Mouse (Mus musculus): ENCODE measurements at regions not wholly inside any gene's neighbourhood (a gene's known extent, or its start where the extent isn't known, plus 50 kb on each side); places are given as distances from the start of the nearest gene placed in this dataset.

- DNase-seq (ENCODE audit: low read depth, low spot score), result no peak
Measured at GRCm38 (mm10) chr5:11983452-11983851, 65.6 kb downstream of the 4933402N22Rik start.

DNA sequence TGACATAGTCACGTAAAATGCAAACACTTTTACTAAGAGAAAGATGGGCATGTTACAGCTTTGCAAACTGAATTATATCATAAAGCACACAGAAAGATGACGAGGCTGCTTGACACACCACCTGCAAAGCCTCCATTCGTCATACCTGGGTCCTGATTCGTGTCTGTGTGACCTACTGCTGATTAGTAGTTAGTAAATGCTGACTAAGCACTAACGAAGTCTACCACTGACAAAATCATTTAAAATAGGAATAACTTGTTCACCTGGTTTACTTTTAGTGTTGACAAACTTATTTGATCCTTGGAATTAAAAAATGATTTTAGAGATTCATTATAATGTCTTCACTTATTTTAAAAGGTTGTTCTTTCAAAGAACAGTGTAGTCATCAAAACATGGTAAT lies 71.3 kb downstream of the 4933402N22Rik start:
- DNase-seq (ENCODE audit: low read depth, low spot score), result no peak

DNA sequence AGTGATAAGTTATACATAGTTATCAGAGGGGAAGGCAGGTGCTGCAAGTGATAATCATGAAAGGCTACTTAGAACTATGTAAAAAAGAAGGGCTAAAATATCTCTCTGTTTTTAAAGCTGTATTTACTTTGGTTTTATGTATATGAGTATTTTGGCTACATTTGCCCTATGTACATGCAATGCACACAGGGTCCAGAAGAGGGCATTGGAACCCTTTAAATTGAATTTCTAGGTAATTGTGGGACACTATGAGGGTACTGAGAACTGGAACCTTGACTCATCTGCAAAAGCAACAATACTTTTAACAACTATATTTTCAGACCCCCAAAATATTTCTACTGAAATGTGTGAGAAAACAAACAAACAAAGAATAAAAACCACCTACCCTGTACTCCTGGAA lies 82.9 kb downstream of the 4933402N22Rik start:
- no peak for DNase-seq (ENCODE audit: low read depth, low spot score)

DNA sequence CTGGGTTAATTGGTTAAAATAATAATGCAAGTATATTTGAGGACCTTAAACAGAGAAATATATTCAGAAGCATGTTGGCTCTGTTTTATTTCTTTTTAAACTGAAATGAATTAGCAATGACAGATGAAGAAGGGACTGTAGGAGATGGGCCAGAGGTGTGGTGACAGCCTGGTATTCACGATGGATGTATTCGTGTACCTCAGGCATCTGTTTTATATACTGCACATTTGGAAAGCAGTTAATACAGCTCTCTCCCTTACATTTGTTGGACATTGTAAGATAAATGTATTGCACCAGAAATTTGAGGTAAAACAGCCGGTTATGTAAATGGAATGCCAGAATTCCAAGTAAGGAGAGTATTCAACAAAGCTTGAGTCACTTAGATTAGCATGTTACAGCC lies 88.6 kb downstream of the 4933402N22Rik start:
- DNase-seq (ENCODE audit: low read depth, low spot score), result no peak

- DNase-seq (ENCODE audit: low read depth, low spot score), result no peak
Measured at GRCm38 (mm10) chr5:12016332-12016731, 98.5 kb downstream of the 4933402N22Rik start.

DNA sequence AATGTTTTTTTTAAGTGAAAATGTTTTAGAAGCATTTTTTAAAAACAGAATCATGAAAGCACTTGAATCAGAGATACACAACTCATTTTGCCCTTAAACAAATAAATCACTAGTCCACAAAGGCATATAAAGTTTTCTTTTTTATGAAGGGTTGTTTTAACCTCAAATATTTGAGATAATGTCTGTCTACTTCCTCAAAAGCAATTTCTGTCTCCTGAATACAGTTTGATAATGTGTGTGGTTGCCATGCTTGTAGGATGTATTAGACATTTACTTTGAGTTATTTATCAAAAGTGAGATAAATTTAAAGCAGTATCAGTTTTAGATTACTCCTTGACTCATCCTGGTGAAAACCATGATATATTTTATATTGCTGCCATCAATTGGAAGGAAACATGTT lies 102.6 kb downstream of the 4933402N22Rik start:
- no peak for DNase-seq (ENCODE audit: low read depth, low spot score)

- DNase-seq (ENCODE audit: low read depth, low spot score), result no peak
Measured at GRCm38 (mm10) chr5:12024705-12025383, 107.0 kb downstream of the 4933402N22Rik start.

DNA sequence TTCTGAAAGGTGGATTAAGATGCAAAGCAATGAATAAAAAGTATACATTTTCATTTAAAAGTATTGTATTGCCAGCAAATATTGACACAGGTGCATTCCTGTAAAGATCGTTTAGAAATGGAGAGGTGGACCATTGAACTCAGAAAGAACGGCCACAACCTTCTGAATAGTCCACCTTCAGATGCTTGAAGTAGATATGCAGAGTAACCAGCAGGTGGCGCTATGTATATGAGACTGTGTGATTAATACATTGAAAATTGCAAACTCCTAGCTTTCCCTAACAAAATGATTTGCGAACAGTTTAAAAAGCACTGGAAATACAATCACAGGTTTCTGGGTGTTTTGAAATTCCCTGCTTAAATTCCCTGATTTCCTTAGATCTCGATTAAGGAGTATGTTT lies 112.2 kb downstream of the 4933402N22Rik start:
- DNase-seq (ENCODE audit: low read depth, low spot score), result peak; percentile 43

DNA sequence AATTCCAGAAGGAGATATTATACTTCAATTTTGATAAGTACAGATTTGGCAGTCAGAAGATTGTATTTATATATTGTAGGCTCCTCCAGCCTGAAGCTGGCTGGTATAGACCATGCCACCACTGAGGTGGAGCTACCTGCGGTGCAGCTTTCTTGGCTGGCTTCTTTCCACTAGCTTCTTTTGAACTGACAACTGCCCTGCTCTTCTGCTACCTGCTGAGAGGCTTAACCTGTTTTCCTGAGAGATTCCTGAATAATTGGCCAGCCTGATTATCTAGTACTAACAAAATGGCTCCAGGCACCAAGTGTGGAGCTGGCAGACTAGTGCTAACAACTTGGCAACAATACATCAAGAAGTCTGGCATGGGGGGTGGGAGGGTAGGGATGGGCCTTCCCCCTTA lies 132.0 kb downstream of the 4933402N22Rik start:
- no peak for DNase-seq (ENCODE audit: low read depth, low spot score)

GRCm38 (mm10) chr5:12080191-12080590 lies 162.3 kb downstream of the 4933402N22Rik start:
- DNase-seq (ENCODE audit: low read depth, low spot score), result no peak

- no peak for DNase-seq (ENCODE audit: low read depth, low spot score)
Measured at GRCm38 (mm10) chr5:12093680-12094079, 175.8 kb downstream of the 4933402N22Rik start.

GRCm38 (mm10) chr5:12116587-12117354 lies 198.9 kb downstream of the 4933402N22Rik start:
- no peak for DNase-seq (ENCODE audit: low read depth, low spot score)

DNA sequence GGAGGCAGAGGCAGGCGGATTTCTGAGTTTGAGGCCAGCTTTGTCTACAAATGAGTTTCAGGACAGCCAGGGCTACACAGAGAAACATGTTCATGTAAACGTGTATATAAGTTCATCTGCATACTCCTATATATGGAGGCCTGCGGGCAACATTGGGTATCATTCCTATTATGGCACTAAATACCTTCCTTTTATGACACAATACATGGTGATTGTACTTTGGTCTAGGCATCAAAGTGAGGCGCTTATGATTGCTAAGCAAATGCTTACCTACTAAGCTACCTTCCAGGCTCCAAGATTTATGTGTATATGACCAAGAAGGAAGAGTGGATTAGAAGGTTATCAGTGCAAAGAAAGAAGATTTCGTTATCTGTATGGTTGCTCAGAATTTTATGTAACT lies 207.1 kb downstream of the 4933402N22Rik start:
- DNase-seq (ENCODE audit: low read depth, low spot score), result no peak

- no peak for DNase-seq (ENCODE audit: low read depth, low spot score)
Measured at GRCm38 (mm10) chr5:12127484-12128265, 209.8 kb downstream of the 4933402N22Rik start.

GRCm38 (mm10) chr5:12138961-12139360 lies 221.1 kb downstream of the 4933402N22Rik start:
- no peak for DNase-seq (ENCODE audit: low read depth, low spot score)

- DNase-seq (ENCODE audit: low read depth, low spot score), result no peak
Measured at GRCm38 (mm10) chr5:12153295-12153694, 229.9 kb upstream of the Sema3d start.

- DNase-seq (ENCODE audit: low read depth, low spot score), result no peak
Measured at GRCm38 (mm10) chr5:12154551-12155091, 228.6 kb upstream of the Sema3d start.

DNA sequence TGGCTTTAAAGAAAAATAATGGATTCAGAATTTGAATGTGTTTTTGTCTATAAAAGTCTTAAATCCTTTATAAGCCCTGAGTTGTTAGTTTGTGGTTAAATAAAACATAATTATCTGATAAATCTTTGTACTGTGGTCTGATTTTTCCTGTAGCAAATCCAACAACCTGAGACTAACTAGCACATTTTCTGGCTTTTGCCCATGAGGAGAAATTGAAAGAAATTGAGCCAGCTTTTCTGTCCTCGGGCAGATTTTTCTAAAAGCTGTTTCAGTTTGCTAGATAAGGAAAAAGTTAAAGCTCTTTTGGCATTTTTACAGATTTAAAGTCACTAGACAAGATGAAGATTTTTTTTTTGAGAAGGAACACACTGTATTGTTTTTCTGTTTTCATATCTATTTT lies 191.5 kb upstream of the Sema3d start:
- DNase-seq (ENCODE audit: low read depth, low spot score), result no peak

DNA sequence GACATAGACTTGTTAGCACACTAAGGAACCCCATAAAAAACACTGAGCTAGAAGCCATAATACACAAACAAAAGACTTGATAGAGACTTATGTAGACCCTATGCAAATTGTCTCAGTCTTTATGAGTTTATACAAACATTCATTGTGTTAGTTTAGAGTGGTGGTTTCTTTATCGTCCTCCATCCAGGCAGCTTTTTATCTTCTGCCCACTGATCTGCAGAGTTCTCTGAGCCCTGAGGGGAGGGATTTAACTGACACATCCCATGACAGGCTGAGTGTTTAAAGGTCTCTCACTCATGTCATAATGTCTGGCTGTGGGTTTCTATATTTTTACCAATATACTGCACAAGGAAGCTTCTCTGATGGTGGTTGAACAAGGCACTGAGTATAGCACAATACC lies 175.7 kb upstream of the Sema3d start:
- DNase-seq (ENCODE audit: low read depth, low spot score), result no peak

DNA sequence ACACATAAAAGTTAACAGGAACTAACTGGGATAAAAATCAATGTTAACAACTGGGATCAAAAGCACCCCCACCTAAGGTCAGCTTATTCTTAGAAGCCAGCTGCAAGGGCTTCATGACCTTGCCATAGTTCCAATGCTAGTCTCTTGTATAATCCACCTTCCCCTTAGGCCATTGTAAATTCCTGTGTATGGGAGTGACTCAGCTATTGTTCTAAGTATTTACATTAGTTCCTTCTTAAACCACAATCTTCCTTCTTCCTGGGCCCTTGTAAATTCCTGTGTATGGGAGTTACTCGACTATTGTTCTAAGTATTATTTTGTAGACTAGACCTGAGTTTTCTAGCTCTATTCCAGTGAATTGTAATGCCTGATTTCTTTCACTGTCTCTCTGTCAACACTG lies 173.6 kb upstream of the Sema3d start:
- DNase-seq (ENCODE audit: low read depth, low spot score), result no peak

DNA sequence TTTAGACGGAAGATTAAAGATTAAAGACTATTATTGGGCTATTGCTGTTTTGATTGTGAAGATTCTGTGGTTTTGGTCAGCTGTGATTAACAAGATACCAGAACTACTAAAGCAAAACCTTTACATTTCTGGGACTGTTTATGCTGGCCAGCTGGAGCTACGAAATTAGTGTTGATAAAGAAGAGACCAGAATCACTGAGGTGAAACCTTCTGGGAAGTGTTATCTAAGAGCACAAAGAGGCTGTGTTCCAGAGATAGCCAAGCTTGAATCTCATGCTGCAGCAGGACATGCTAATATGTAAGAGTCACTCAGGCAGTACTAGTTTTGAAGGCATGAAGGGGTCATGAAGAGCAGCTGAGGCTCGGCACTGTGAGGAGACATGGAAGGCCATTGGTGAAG lies 169.7 kb upstream of the Sema3d start:
- no peak for DNase-seq (ENCODE audit: low read depth, low spot score)

- DNase-seq (ENCODE audit: low read depth, low spot score), result no peak
Measured at GRCm38 (mm10) chr5:12219424-12220107, 163.6 kb upstream of the Sema3d start.

Data from retina, postnatal 7 days (tissue).